Mouse (Mus musculus) liver, postnatal 0 days (tissue): Measurements from ENCODE around the gene Zbtb37.

Experiments
- CTCF ChIP-seq: sonication (generic); IDR thresholded peaks from 2 replicates; pipeline ENCODE4 v1.5.1; 2016; ENCODE audit warnings: antibody characterized with exemption, low read depth
- EP300 ChIP-seq: IDR thresholded peaks from 2 replicates; pipeline ENCODE4 v1.6.1; 2016; ENCODE audit warnings: antibody characterized with exemption, low read depth, mild to moderate bottlenecking

GRCm38 (mm10) chr1:161046972-161047371 is 12.3 kb upstream of the Zbtb37 start:
- TF ChIP-seq EP300 (no peak), CTCF (no peak)
